Mouse (Mus musculus) spleen, postnatal 36 days (tissue): ENCODE data around the gene Adat3.

ENCODE experiments used
- DNase-seq, 2 experiments: peaks; one replicate each; pipeline ENCODE4 v3.0.0; 2022; ENCODE audit warnings: low spot score in 2 of 2, mixed read lengths in 1 of 2

Adat3 gene

GRCm38 (mm10) chr10:80602698-80603325, at the start of gene Adat3, which contains the start of gene Scamp4:
Adat3 (plus strand) TSS chr10:80602880.
Scamp4 (plus strand) TSS chr10:80602872.
- DNase-seq: peak; percentile 94 to 96

- DNase-seq: peak; percentile 62 to 72
Observed at GRCm38 (mm10) chr10:80553575-80553974, 49.1 kb upstream of the Adat3 start.

- no peak for DNase-seq
Observed at GRCm38 (mm10) chr10:80553997-80554396, 48.7 kb upstream of the Adat3 start.

DNA sequence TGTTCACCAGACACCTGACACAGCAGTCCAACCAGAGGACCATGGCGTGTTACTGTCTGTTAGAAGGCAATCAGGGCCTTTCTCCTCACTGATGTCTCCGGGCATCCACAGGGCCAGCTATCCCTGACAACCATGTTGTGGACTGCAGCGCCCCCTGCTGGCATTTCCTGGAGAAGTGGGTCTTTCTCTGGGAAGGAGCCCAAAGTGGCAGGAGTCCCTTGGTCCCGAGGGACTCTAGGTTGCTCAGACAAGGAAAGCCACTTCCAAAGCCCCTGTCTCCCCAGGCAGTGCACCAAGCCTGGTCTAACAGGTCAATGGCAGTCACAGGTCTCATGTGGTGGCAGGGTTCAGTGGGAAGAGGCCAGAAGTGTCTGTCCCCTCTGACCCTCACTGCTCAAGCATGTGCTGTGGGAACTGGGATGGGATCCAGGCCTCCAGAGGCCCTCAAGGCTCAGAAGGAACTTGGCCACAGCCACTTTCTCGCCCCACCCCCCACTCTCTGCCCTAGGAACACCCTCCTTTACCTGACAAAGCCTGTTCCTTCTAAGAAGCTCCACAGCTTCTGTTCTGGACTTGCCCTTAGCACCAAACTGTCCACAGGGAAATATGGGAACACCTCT, 45.2 kb upstream of the Adat3 start:
- peak; percentile 46 to 68 for DNase-seq

DNA sequence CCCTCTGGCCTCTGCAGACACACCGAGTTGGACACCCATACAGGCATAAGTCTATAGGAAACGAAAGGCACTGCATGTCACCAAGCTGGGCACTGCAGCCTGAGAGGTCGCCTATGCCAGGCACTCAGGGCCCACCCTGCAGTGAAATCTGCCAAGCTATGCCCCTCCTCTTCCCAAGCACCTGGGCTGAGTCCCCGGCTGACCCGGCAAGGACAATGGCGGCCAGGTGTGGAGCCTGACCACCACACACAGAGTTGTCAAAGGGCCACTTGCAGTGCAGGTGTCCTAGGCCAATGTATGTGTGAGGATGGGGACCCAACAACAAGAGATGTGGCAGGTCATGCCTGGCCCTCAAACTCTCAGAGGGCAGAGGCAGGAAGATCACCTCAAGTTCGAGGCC, 43.2 kb upstream of the Adat3 start:
- DNase-seq: no peak

GRCm38 (mm10) chr10:80560621-80561020, 42.1 kb upstream of the Adat3 start:
- no peak for DNase-seq

DNA sequence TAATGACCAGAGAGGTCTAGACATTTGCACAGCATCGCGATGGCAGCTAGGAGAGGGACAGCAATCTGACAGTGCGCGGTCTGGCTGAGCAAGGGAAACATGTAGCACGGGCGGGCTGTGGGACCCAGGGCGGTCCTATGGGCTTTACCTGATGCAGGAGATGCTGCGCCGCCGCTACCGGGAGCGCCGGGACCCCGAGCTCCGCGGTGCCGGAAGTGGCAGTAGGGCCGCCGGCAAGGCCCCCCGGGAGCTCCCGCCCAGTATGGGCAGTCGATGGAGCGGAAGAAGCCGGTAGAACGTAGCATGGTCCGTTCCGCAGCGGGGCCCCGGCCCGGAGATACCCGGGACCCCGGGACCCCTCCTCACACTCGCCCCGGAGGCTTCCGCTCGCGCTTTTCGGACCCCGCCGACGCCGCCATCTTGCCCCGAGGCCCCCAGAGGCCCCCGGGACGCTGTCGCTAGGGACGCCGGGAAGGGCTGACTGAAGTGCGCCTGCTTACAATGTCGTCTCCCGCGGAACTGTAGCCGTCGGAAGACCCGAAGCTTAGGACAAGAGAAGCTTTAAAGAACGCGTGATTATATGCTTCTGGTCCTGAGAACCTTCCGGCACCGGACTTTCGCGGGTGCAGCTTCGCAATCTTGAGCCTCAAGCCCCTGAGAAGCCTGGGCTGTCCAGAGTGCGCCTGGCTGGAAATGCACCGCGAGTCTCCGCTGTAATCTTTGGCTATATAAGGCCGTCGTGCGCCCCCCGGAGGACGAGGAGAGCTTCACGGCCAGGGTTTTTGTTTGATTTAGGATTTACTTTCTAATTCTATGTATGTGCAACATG, 41.4 kb upstream of the Adat3 start, which contains the start of gene Rexo1:
TSS of gene Rexo1 (minus strand) at position 445 of the 829 bp plus-strand sequence.
- peak; percentile 92 to 95 for DNase-seq

GRCm38 (mm10) chr10:80566375-80567092, 36.1 kb upstream of the Adat3 start:
- DNase-seq: peak; percentile 79 to 81

DNA sequence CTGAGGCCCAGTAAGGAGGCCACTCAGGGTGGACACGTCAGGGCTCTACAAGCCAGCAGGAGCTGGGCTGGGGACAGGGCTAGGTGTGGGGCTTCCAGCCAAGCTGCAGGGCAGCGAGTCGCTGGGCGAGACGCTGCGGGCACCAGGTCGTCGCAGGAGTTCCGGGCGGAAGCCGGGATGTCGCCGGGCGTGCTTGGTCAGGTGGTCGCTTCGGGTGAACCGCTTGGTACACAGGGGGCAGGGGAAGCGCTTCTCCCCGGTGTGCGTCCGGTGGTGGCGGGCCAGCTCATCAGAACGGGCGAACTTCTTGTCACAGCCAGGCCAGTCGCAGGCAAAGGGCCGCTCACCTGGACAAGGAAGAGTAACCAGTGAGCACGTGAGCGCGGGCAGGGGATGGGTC, 33.8 kb upstream of the Adat3 start:
- no peak for DNase-seq

DNA sequence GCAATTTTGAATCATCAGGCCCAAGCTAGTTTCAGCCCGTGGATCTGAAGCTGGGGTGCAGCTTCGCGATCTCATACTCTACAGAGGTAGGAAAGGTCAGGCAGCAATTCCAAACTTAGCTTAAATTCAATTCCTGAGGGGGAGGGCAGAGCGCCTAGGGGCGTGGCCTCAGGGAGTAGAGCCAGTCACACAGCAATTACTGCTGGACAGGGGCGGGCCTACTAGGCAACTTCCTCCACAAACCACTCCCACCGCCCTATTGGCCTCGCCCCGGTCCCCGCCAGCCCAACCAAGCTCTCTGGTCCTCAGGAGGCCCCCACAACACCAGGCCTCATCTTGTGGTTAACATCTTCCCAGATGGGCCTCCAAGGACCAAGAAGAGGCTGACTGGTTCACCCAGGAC, 33.0 kb upstream of the Adat3 start:
- peak; percentile 82 to 86 for DNase-seq

GRCm38 (mm10) chr10:80570419-80570818, 32.3 kb upstream of the Adat3 start:
- DNase-seq: no peak

DNA sequence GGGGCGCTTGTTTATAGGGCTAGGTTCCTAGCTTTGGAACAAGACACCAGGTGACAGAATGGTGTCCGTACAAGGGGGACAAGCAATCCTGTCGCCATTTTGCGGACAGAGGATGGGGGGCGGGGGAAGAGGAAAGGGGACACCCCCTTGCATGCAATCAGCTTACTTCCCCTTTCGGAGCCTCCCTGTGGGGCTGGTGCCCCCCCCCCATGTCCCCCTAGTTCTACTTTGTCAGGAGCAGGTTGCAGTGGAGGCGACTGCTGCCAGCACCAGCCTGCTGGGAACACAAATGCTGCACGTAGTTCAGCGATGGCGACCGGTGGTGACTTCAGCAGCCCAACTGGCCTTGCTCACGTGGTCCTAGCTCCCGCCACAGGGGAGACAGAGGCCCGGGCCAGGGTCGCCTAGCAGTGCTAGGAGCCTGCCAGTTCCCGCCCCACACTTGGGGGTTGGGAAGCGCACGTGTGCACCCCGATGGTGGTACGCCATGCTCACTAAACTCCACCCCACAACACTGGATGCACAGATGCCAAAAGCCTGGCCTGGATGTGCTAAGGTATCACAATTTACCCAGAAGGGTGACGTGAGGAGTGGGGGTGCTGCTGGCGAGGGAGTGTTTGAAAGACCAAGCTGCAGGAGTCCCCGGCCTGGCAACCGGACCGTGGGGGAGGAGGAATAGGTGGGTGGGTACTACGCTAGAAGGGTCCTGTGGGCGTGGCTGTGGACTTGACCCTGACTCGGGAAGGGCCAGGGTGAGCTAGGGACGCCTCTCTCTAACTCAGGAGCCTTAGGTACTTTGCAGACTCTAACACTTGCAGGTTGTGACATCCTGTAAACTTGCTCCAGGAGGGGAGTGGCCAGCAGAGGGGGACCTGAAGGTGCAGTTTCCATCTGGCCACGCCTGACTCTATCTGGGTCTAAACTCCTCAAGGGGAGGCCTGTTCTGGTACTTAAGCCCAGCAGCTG, 31.5 kb upstream of the Adat3 start:
- DNase-seq: peak; percentile 59 to 64

GRCm38 (mm10) chr10:80572477-80572876, 30.2 kb upstream of the Adat3 start:
- peak; percentile 55 to 68 for DNase-seq

DNA sequence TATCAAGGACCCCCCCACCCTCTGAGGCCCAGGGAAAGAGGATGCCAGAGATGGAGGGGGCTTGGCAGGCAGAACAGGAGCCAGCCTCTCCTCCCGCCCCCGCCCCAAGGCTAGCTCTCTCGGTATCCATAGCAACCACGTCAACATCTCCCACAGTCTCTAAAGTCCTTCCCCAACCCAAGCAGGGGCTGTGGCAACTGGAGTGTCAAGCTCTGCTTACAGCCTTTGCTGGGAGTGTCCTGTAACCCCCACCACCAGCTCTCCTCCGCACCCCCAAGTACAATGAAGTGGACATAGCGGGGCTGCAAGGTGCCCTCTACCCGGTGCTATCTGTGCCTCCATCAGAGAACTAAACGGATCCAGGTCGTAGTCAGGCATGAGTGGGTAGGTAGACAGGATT, 28.7 kb upstream of the Adat3 start:
- no peak for DNase-seq

GRCm38 (mm10) chr10:80574896-80575295, 27.8 kb upstream of the Adat3 start:
- no peak for DNase-seq

DNA sequence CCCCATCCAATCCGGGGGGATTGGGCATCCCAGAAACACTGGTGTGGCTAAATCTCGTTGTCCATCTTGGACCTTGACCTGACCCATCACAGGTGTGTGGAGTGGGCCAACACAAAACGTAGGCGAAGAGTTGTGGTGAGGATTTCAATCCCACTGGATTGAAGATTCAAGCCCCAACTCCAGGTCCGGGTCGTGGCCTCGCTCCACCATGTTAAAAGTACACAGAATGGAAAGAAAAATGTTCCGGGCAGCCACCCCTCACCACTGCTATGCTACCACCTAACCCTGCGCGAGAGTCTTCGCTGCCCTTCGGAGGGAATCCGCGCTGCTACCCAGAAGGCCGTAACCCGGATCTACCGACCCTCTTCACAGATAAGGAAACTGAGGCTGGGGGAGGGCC, 26.8 kb upstream of the Adat3 start:
- DNase-seq: peak in 1 of 2 experiments; percentile 20

- DNase-seq: peak; percentile 62 to 63
Observed at GRCm38 (mm10) chr10:80576351-80577194, 26.1 kb upstream of the Adat3 start.

DNA sequence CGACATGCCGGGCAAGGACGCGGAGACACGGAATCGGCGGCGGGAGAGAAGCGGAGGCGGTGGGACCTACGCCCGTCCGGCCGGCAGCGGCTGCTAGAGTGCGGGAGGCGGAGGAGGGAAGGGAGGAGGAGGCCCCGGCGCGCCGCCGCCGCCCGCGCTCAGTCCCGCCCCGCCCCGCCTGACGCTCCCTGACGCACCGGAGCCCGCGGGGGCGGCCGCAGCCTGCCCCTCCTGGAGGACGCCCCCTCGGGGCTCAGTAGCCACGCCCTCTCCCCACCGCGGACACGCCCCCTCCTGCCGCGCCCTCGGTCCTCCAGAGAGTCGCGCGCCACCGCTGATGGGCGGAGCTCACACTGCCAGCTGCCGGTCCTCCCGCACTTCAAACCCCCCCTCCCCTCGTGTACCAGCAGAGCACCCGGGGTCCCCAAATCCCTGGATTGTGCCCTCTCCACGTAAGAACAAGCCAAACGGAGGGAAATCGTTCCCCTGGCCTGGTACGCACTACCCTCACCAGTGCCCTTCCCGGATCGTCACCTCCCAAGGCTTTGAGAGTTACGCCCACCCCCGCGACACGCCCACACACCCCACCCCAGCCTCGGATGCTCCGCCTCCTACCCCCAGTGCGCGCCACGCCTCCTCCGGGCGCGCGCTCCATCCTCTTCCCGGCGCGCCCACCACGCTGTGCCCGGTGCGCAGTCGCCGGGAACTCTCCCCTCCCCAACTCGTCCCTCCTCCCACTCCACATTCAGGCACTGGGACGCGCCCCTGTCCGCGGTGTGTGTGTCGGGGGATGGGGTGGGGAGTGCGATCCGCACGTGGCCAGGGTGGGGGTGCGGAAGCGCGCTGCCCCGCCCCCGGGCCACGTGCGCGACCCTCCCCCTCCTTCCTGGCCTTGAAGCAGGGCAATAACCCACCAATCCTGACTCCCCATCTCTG, 25.2 kb upstream of the Adat3 start, which contains the start of gene Klf16:
TSS of gene Klf16 (minus strand) at position 127 of the 936 bp plus-strand sequence.
- DNase-seq: peak; percentile 99
